Mouse (Mus musculus): ENCODE measurements around the gene Gm20696.

Gm20696 gene

DNA sequence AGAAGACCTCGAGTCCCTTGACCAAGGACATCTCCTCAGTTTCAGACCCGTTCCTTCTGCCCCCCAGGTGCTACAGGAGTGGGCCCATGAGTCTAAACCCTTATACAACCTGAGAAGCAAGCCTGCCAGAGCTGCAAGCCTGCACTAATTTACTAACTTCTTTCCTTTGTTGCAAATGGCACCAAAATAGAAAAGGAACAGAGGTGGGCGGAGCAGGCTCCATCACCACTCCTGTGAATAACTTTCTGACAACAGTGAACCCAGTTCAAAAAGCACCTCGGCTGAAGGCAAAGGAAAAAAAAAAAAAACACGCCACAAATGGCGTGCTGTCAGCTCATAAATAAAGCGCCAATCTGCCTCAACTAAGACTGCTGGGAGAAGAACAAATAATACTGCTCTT is 225.5 kb downstream of the Gm20696 start:
- DNase-seq (ENCODE audit: low spot score) = no peak

GRCm38 (mm10) chr6:99440606-99441005 is 226.0 kb downstream of the Gm20696 start:
- no peak for DNase-seq (ENCODE audit: low spot score)

DNA sequence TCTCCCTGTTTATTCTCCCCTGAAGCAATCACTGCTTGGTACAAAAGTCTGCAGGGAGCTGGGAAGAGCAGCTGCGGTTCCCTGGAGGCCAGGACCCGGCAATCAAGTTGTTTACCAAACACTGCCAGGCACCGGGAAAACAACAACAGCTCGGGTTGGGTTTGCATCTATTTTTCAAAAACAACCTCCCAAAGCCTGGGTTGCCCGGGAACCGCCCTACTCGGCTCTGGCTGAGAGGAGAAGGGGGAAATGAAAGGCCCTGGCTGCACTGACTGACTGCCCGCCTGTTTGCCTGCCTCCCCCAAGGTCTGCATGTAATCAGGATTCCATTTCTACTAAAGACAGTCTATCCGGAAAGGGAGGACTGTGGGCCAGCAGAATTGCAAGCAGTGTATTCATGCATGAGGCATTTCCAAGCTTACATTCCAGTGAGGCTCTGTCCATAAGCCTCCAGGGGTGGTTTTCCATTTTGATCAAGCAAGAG is 226.7 kb downstream of the Gm20696 start:
- DNase-seq (ENCODE audit: low spot score) = no peak

DNA sequence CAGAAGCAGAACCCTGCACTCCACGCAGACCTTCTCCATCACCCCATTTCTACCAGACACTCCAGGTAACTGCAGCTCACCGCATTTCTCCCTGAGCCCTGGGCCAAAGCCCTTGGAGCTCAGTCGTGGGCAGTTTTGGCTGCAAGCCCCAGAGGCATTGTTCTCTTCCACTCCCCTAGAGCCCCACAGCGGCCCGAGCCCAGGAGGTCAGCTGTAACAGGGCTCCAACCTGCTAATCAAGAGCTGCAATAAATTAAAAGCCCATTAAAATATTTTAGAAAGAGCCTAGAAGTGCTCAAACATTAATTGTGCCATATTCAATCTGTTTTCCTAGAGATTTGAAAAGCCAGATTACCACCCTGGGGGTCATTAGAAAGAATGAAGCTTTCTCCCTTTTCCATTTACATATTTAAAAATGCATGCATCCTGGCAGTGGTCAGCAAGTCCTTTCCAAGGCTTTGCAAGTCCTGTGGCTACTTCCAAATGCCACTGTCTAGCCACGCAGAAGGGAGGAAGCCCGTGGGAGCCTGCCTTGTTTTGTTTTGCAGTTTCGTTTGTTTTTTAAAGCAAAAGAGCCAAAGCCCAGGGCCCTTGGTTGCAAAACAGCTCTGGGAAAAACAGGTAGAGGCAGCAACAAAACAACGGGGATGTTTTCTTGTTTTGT is 227.3 kb downstream of the Gm20696 start:
- no peak for DNase-seq (ENCODE audit: low spot score)

GRCm38 (mm10) chr6:99436371-99436770 is 230.2 kb downstream of the Gm20696 start:
- no peak for DNase-seq (ENCODE audit: low spot score)

- DNase-seq (ENCODE audit: low spot score) = no peak
Observed at GRCm38 (mm10) chr6:99435140-99435539, 231.5 kb downstream of the Gm20696 start.

DNA sequence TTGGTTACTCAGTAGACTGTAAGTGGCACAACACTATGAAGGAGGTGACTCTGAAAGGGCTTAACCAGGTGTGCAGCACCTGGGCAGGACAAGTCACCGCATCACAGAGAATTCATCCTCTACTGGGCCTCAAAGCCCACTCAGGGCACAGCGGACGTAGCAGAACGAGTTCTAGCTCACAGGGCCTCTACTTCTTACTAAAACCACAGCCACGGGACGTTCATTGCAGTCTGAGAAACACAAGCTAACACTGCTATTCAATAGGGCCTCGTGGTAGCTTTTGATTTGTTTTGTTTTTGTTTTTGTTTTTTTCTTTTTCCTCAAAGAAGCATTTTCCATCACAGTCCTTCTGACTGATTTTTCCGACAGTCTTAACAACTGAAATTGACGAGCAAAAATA is 233.6 kb downstream of the Gm20696 start:
- no peak for DNase-seq (ENCODE audit: low spot score)

DNA sequence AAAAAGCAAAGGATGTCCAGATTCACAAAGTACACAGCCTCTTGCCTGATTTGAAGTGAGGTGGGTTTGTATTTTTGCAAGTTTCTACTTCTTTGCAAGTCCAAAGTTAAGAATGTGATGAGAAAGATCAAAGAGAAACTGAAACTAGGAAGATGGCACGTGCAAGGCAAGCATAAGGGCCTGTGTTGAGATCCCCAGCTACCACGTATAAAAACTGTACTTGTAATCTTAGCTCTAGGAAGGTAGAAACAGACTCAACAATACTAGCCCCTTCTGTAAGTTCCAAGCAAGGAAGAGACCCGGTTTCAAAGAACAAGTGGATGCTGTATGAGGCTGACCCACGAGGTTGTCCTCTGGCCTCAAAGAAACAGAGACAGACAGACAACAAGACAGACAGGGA is 234.7 kb downstream of the Gm20696 start:
- DNase-seq (ENCODE audit: low spot score) = no peak

DNA sequence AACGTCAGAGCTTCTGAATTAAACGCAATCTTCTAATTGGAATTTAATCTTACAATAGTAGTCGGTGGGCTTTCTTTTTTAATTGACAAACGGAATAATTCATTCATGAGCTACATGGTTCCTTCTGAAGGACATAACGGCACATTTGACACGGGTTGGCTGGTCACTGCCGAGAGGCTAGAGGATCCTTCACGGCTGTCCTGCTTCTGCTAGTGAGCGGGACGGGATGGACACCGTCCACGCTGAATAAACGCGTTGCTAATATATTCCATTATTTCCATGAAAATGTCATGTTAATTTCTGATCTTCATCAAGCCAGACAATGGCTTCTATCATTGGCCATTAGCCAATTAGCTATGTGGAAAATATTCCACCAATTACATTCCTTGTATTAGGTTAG is 236.0 kb downstream of the Gm20696 start:
- no peak for DNase-seq (ENCODE audit: low spot score)

DNA sequence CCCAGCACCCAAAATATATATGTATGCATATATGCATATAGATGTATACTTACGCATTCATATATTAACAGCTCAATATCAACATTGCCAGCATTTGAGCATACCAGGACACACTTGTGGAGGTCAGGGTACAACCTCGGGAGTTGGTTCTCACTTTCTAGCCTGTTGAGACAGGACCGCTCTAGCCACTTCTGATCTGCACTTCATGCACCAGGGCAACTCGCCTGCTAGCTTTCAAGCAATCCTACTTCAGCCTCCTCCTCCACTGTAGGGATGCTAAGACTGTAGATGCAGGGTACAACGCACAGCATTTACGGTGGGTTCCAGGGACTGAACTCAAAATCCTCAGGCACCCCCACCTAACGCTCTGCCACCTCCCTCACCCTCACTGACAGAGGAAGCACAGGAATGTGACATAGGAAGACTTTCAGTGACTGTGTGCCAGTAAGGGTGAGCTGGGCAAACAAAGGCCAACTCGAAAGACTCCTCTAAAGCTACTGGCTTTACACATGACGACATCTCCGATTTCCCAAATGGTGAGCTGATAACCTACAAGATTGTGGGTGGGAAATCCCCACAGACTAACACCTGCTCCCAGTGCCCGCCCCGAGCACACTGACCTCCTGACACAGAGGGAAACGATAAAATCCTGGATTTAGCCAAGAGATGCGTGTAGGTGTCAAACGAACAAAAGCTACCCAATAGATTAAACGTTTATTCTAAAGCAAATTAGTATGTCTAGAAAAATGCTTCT is 237.0 kb downstream of the Gm20696 start:
- DNase-seq (ENCODE audit: low spot score) = no peak

DNA sequence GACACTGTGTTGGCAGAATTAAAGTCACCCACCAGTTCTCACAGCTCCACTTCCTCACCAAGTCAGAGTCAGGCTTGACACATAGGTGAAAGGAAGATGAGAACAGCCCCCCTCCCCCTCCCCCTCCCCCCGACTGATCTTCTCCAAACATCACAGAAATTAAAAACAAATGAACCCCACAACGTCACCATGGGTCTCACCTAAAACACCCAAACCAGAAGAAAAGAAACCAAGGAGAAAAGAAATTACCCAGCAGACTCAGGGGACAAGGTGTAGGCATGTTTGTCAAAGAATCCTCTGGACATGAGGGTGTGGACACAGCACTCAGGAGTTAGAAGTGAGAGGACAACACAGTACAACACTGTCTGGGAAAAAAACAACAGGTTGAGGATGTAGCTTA is 237.6 kb downstream of the Gm20696 start:
- DNase-seq (ENCODE audit: low spot score) = no peak

GRCm38 (mm10) chr6:99427301-99427700 is 239.3 kb downstream of the Gm20696 start:
- no peak for DNase-seq (ENCODE audit: low spot score)

- DNase-seq (ENCODE audit: low spot score) = no peak
Observed at GRCm38 (mm10) chr6:99425044-99425443, 241.6 kb downstream of the Gm20696 start.

- no peak for DNase-seq (ENCODE audit: low spot score)
Observed at GRCm38 (mm10) chr6:99420666-99421065, 245.9 kb downstream of the Gm20696 start.

- DNase-seq (ENCODE audit: low spot score) = no peak
Observed at GRCm38 (mm10) chr6:99412598-99412997, 254.0 kb downstream of the Gm20696 start.

DNA sequence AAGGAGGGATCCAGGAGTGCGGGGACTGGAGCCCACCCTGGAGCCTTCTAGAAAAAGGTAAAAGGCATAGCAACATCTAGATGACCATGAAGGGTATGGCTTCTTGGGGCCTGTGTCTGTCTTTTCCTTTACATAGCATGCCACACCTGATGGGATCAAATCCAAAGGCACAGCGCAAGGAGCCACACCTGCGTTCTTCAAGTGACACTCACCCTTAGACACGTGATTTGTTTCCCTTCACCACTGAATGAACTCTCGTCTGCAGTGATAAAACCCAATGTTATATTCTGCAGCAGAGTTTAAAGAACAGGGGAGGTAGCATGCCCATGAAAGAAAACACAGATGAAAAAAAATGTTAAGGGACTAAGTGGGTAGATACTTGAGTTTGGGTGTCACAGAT is 257.0 kb downstream of the Gm20696 start:
- DNase-seq (ENCODE audit: low spot score) = no peak

- no peak for DNase-seq (ENCODE audit: low spot score)
Observed at GRCm38 (mm10) chr6:99408880-99409279, 257.7 kb downstream of the Gm20696 start.

- no peak for DNase-seq (ENCODE audit: low spot score)
Observed at GRCm38 (mm10) chr6:99403755-99404390, 262.7 kb downstream of the Gm20696 start.

DNA sequence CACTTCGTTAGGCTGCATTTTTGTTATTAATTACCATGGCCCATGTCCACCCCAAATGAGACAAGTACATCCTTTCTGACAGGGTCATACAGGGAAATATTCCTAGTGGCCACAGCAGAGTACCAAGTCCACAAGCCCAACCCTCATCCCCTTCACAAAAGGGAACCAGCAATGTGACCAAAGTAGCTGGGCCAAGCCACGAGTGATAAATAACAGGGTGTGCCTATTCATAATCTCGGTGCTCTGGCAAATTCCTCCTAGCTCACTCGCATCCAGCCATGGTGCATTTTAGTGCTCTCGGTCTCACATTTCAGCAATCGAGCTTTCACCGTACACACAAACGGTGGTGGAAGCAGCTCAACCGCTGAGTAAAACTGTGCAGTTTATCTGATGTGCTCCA is 263.7 kb downstream of the Gm20696 start:
- no peak for DNase-seq (ENCODE audit: low spot score)

- DNase-seq (ENCODE audit: low spot score) = no peak
Observed at GRCm38 (mm10) chr6:99402370-99402769, 264.2 kb downstream of the Gm20696 start.

- no peak for DNase-seq (ENCODE audit: low spot score)
Observed at GRCm38 (mm10) chr6:99401801-99402200, 264.8 kb downstream of the Gm20696 start.

GRCm38 (mm10) chr6:99401211-99401610 is 265.4 kb downstream of the Gm20696 start:
- DNase-seq (ENCODE audit: low spot score) = no peak

GRCm38 (mm10) chr6:99395745-99396144 is 270.9 kb downstream of the Gm20696 start:
- no peak for DNase-seq (ENCODE audit: low spot score)
